Mouse (Mus musculus) heart, postnatal 0 days (tissue): ENCODE measurements around the gene Soat2.

Experiments
- CTCF ChIP-seq: IDR thresholded peaks from 2 replicates; pipeline ENCODE4 v1.5.1; 2016; ENCODE audit warnings: antibody characterized with exemption, control low read depth, low read depth
- EP300 ChIP-seq: IDR thresholded peaks from 2 replicates; pipeline ENCODE4 v1.6.1; 2016; ENCODE audit warnings: antibody characterized with exemption, low read depth

GRCm38 (mm10) chr15:102101672-102102541, 48.4 kb upstream of the Soat2 start:
- no peak for TF ChIP-seq CTCF
- peak; percentile 91 for TF ChIP-seq EP300
